Mouse (Mus musculus): ENCODE measurements around the gene Pdzk1.

DNA sequence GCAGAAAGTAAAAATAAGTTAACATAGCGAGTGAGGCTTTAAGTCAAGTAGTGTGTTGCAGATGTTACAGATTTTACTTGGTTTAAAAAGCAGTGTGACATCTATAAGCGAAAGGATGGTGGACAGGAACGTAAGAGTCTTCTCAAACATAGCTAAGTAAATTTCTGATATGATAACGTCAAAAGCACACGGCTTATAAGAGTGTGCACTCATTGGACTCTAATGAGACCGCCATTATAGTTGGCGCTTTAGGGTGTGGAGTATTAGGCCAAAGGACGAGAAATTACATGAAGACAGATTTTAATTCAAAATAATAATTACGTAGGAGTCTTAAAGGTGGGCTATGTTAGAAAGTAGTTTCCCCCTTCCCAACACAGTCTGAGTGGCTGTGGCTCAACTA lies 76.5 kb downstream of the Pdzk1 start:
- TF ChIP-seq CTCF (IDR thresholded peaks at IDR 0.05; ENCODE audit: control insufficient read depth, insufficient read depth, insufficient read length) (no peak), MAX (IDR thresholded peaks at IDR 0.05) (no peak), MYOG (IDR thresholded peaks at IDR 0.05; ENCODE audit: control insufficient read depth, extremely low read depth, insufficient read length) (no peak), USF1 (IDR thresholded peaks at IDR 0.05; ENCODE audit: low read depth) (no peak), CEBPB (IDR thresholded peaks at IDR 0.05; ENCODE audit: low read depth) (no peak)
